Mouse (Mus musculus) thymus, postnatal 36 days (tissue): ENCODE results near the gene Rai1.

Experiments
- DNase-seq, 2 experiments: peaks; one replicate each; pipeline ENCODE4 v3.0.0; 2022; ENCODE audit warnings: mixed read lengths in 2 of 2

Rai1 gene

DNA sequence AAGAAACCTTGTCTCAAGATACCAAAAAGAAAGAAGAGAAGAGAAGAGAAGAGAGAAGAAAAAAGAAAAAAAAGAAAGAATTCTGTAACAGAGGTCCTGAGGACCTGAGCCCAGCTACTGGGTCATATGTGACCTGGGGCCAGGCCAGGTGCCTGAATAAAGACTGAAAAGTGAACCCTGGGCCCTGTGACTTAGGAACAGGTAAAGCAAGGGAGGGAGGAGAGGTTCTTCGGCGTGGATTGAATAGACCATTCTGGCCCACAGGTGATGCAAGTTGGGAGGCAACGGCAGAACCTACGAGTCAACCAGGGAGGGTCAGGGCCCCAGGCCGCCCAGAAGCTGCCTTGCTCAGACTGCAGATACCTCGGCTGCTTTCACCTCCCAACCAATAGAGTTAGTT is 116.6 kb downstream of the Rai1 start:
- DNase-seq = no peak

DNA sequence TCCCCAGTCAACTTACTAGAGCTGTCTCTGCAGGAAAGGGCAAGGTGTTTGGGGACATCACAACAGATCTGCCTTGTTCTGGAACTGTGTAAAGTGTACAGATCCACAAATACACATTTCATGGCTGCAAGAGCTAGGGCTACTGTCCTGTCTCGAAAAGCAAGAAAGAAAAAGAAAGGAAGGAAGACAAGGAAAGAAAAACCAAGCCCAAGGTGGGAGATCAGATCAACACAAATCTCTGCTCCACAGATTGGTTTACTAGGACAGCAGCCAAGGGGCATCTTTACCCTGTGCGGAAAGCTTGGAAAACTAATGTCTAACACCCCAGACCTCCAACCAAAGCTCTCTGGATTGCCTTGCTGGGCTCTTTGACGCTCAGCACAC is 117.3 kb downstream of the Rai1 start:
- no peak for DNase-seq

DNA sequence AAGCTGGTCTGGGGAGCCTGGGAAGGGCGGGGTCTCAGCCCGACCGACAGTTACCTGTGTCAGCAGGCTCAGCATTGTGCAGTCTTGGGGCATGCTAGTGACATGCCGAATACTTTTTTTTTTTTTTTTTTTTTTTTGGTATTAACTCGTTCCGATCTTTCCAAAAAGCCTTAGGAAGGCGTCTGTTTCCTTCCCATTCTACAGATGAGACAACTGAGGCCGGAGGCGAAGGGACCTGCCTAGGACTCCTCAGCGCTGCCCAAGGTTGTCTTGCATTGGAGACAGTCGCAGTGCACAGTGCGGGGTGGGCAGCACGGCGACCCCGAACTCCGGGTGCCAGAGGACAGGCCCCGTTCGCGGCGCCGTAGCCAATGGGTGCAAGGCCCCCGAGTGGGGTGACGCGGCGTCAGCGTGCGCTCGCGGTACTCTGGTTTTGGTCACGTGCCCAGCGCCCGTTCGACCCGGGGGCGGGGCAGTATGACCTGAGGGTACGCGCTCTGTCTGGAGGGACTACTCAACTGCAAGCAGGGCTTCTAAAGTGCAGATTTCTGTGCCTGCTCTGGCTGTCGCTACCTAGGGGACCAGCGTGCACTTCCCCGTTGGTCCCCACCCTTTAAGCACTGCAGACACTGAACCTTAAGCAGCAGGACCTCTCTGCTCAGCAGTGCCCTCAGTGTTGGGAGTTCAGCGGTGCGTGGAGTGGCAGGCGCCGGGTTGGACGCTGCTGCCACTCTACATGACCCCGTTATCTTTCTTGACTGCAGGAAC is 117.8 kb downstream of the Rai1 start, which contains the start of gene Srebf1:
Gene Srebf1 (minus strand): TSS at position 113 of the 768 bp plus-strand sequence.
- DNase-seq = peak; percentile 80 to 85

DNA sequence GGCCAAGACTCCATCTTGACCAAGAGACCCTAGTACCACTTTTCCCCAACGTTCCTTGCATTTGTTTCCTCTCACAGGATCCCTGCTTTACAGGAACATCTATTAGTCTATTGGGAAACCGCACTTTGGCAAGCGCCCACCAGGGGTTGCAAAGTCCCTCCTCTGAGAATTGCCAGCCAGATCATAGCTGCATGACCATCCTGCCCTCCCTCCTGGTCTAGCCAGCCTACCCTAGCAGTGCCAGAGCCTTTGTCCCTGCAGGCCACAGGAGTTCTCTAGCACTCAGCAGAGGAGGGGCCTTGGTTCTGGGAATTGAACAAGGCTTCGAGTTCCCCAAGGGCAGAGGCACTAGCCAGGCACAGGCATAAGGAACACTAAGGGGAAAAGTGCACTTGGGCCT is 119.9 kb downstream of the Rai1 start:
- DNase-seq = peak in 1 of 2 experiments; percentile 56

DNA sequence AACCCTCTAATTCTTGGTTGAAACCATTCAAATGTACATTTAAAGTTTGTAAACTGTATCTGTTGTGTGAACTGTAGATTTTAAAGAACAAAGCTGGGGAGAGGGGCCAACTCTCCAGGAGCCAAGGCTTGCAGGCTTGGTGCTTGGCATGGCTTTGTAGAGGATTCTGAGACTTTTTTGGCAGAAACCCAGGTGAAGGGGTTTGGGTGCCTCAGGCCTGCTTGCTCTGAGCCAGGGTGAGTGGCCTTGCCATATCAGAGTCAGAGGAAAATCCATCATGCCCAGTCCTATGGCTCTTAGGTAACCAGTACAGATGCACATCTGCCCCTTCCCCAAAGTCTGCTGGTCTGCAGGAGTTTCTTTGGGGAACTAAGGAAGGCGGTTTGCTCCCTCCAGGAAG is 121.1 kb downstream of the Rai1 start:
- no peak for DNase-seq

DNA sequence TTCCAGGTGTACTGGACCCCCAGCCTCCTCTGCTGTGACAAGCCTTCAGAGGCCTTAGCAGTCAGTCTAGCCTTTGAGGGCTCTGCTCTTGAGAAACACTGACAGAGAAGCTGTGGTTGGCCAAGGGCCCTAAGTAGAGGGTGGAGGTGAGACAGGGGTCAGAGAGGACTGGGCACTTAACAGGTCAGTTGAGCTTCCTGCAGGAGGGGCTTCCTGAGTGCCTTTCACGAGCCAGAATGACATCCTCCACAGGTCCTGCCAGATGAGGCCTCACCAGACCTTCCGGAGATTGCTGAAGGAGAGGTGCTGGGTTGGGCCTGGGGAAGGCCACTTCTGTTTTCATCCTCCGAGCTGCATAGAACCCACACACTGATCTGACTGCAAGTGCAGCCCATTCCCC is 123.7 kb downstream of the Rai1 start:
- DNase-seq = no peak

DNA sequence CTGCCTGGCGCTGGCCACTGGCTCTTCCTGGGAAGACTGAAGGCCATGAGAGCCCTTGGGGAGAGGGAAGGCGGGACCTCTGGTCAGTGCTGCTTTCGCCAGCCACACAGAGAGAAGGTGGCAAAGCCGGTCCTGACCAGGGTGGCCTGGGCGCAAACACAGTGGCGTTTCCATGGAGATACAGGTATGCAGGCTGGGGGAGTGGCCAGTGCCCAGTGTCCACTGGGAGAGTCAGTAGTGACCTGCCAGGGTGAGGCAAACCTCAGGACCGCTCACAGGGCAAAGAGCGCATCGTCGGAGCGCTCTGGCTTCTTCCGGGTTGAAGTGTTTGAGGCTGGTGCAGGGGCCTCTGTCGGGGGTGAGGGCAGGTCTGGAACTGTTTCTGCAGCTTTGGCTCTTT is 125.0 kb downstream of the Rai1 start:
- no peak for DNase-seq

DNA sequence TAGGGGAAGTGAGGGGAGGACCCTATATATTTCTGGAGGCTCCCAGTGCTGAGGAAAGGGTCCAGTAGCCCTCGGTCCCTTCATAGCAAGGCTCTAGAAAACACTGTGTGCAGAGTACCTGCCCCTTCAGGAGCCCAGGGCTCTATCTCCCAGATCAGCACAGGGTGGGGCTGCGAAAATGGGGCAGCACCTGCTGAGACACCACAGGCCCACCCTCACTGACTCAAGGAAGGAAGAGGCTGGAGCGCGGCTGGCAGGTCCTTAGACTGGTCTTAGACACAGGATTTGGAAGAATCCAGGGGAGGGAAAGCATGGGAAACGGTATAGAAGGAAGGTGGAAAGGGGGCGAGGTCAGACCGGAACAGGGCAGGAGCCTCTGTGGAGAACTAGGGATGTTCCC is 125.7 kb downstream of the Rai1 start:
- DNase-seq = peak; percentile 63 to 83

DNA sequence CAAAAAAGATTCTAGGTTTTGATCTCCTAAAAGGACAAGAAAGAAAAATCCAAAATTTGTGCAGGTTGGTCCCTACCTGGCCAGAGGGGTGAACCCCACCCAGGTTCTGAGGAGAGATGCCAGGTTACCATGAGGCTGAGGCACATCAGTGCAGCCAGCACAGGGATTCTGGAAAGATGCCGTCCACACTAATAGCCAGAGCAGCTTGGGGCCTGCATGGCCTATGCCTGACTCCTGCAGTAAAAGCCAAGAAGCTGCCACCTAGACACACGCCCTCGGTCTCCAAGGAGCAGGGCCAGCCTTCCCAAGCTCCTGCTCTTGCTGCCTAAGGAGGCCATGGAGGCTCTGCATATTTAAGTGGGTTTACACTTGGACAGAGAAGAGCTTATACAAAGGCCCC is 126.5 kb downstream of the Rai1 start:
- no peak for DNase-seq

DNA sequence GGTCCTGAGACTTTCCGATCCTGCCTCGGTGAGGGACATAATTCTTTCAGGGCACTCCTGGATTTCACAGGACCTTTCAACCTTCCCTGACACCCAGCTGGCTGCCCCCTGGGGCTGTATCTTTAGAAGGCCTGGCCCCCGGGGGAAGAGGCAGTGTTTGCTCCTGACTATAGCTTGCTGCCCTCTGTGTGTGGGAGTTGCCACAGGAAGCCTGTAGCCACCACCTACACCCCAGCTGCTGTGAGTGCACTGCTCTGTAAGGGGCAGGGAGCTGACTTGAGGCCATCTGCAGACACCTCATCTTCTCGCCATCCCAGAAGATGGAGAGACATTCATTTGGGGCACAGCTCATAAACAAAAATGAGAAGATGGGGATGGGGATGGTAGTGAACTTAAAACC is 127.1 kb downstream of the Rai1 start:
- DNase-seq = peak; percentile 63 to 77

DNA sequence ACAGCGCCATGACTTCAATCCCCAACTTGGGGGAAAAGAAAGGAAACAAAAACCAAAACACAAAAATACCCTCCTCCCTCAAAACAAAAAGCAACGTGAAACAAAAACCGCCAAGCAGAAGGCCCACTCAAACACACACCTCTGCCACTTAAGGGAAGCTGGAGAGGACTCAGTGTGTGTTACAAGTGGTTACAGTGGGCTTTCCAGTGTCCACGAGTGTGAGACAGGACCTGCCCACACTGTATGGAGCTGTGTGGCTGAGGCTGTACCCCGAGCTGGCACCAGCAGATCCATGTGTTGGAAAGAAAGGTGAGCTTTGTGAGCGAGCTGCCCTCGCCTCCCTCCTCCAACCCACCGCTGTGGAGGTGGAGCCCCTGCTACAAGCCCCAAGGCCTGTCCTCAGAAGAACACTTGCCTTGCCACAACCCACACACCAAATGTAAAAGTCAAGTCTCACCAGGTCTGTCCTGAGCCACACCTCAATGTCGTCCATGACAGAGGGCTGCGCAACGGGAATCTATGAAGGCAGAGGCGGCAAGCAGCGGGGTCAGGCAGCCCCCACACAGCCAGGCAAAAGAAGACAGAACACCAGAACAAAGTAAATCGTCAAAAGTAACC is 127.7 kb downstream of the Rai1 start:
- DNase-seq = peak; percentile 66 to 74

DNA sequence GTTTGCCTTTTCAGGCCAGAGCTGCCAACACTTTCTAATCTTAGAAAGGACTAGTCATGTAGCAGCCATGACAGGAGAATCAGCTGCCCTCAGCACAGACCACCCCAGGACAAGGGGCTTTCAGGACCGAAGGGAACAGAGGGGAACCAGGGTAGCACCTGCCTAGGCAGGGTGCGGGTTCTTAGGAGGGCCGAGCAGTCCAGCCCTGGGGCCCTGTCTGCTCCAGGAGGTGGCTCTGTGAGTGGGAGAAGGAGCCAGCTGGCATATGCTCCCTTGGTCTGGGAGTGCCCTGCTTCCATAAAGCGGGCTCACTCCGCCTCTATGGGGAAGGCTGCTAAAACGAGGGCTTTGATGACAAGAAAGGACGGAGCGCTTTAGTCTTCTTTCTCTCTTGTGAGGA is 128.4 kb downstream of the Rai1 start:
- DNase-seq = peak; percentile 44 to 48

DNA sequence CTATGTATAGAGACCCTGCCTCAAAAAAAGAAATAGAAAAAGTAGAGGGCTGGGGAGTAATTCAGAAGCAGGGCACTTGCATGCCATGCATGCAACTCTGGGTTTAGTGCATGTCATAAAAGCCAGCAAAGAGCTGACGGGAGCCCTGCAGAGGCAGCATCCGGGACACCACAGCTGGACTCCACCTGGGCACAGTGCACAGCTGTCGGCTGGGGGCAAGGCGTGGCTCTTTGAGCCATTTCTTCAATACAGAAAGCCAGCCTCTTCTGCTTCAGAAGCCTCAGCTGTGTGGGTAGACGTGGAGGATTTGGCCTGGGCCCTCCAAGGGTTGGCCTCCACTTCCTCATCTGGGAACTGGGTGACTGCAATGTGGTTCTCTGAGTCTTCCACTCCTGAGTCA is 130.5 kb downstream of the Rai1 start:
- peak; percentile 68 to 85 for DNase-seq

DNA sequence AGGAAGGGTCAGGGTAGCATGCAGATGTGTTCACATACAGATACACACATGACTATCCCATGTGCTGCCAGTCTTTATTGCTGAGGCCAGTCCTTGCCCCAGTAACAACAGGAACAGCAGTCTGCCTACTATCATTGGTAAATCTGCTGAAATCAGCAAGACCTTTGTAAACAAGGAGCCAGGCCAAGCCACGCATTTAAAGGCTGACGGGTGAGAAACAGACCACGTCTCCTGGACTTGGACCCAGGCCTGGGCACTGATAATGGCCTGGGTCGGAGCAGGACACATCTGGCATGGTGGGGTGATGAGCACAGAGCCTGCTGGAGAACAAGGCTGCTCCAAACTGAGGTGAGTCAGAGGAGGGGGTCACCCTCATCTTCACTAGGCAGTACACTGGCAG is 135.7 kb downstream of the Rai1 start:
- DNase-seq = no peak

DNA sequence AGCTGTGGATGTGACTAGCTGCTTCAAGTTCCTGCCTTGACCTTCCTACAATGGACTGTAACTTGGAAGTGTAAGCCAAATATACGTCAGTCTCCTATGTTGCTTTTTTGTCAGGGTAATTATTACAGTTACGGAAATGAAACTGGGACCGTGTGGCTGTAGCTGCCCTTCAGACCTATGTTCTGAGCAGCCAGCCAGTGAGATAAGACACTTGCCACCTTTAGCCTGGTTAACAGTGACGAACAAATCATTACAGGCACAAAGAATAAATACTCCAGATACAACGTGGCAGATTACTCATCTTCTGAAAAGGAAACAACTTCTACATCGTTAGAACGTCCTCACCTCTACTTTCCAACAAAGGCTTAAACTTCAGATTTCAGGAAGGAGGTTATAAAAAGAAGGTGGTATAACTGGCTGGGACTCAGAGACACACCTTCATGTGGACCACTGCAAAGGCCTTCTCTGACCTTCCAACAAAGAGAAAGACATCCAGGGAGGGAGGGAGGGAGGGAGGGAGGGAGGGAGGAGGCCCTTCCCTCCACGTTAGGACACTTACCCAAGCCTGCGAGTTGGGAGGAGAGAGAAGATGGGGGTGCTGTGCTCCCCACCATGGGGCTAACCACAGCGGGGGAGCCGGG is 139.8 kb downstream of the Rai1 start:
- no peak for DNase-seq

DNA sequence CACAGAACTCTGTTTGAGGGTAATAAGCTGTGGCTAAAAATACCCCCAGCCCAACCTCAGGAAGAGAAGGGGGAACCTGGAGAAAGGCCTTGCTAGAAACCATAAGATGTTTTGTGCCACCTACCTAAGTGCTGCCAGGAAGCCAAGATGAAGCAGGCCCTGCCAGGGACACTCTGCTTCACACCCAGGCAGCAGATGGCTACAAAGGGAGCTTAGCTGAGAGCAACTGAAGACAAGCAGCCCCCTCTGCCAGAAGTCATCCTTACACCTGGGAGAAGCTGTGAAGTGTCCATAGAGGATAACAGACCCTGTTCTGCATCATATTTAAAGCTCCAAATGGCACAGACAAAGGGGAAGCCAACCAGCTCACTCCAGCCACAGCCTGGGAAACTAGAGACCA is 141.3 kb downstream of the Rai1 start:
- DNase-seq = peak; percentile 36 to 55

DNA sequence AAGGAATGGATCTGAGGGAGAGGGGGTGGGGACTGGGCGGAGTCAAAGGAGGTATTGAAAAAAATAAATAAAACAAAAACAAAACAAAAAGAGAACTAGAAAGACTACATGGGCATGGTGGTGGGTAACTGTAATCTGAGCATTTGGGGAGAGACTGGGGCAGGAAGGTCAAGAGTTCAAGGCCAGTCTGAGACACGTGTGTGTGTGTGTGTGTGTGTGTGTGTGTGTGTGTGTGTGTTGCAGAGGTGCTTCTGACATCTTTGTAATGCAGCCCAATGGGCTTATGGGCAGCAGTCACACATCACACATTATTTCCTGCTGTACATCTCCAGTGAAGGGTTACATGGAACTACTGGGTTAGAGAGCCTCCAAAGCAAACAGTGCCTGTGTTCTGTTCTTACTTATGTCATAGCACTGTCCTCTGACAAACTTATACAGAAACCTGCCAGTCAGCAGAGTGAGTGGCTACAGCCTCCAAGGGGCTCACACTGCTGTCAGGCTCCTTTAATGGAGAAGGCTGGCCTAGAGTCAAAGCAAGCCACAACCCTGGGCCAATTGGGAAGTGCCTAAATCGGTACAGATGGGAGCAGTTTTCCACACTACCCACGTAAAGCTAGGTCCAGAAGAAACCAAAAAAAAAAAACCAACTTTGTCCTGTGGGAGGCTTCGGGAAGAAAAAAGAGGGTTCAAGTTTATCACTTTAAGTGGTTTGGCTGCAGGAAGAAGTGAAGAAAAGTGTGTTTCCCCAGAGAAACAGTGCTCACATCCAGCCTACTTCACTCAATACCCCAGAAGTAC is 143.1 kb downstream of the Rai1 start:
- DNase-seq = no peak
